Mouse (Mus musculus): ENCODE data around the gene Atp13a4.

DNA sequence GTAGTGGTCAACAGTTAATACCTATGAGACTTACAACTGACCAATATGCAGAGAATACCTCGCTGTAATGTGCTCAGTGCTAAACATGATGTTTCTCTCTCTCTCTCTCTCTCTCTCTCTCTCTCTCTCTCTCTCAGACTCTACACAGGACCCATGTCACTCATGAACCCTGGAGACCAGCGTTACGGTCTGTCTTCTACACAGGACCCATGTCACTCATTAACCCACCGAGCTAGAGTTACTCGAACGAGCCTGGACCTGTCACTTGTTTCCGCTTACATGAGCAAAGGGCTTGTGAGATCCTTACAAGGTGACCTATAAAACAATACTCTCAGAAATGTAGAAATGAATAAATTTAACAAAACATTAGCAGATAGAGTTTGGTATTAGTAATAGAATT lies 33.9 kb downstream of the Atp13a4 start:
- TF ChIP-seq CTCF (IDR thresholded peaks at IDR 0.05): no peak
- TF ChIP-seq EP300 (IDR thresholded peaks at IDR 0.05): no peak

All from lung, postnatal 0 days (tissue).